Comparison of ENCODE assay signal across 9 mouse cellular contexts in the genomic region with DNA sequence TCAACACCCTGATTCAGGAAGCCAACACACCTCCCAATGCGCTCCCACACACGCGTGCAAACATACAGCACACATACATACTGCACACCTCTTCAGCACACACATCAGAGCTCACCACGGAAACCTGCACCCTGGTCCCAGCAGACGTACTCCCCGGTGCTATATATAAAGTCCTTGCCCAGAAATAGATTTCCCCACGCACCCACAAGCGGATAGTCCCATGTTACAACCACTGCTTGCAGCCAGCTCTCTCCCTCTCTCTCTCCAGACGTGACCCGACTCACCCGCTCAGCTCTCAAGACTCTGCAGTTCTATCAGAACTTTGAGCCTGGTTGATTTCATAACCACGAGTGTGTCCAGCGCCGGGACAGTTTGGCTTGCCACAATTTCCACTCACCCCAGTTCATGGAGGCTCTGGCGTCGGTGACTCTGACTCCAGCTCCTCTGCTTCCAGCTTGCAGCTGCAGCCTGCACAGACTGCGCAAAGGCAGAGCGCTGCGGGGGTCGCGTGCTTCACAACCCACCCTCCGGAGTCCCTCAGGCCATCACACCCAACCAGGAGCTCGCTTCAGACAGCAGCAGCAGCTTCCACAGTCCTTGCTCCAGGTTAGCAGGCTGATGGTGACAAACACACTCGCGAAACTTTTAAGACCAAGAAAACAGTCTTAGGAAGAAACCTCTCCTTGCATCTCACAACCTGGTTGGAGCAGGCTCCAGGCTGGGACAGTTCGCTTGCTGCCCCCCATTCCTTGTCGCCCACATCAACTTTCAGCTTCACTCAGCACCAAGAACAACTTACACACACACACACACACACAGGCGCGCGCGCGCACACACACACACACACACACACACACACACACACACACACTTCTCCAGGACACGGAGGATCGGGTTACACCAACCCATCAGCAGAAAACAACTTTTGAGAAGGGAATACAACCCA. TPM values are rescaled to one million over a fixed set of nuclear protein-coding genes. Genes with fewer than 3 reads are reported as not detected.
DNase-seq lines count a peak whose midpoint lies in the region; ATAC-seq and TF ChIP-seq lines count a peak whose summit lies in the region.
"Had no signal": no experiment of that assay in that cellular context is flagged by ENCODE, and none has a peak within 500 bp of the region (broad histone marks: within the 10 kb centered on the region; RNA-seq: fewer than 3 reads in every experiment).

No protein-coding gene starts in this region.

- WGBS in bone marrow, adult 2 months = 6% methylated on average over 34 of the region's 34 CpGs
- WGBS in embryonic facial prominence, embryonic 12.5 days = 6% methylated on average over 34 of the region's 34 CpGs
- WGBS in heart, adult 2 months = under 1% methylated on average over 34 of the region's 34 CpGs
- 7% methylated on average over 34 of the region's 34 CpGs for WGBS in limb, embryonic 10.5 days
- 9% methylated on average over 33 of the region's 34 CpGs for WGBS in midbrain, embryonic 11.5 days
- under 1% methylated on average over 34 of the region's 34 CpGs for WGBS in small intestine, adult 2 months

- no peaks in the 10 kb centered on the region for H3K4me1 ChIP-seq in bone marrow, adult 2 months (ENCODE audit: control insufficient read depth, insufficient read depth, low read length)
- 0 out of 2 replicates have a peak, but pooled peaks cover 2% of the 10 kb centered on the region for H3K4me1 ChIP-seq in embryonic facial prominence, embryonic 12.5 days
- peaks cover 2% of the 10 kb centered on the region for H3K4me1 ChIP-seq in heart, adult 2 months (ENCODE audit: control insufficient read depth, insufficient read depth, low read length)
- peaks cover 25% of the 10 kb centered on the region for H3K4me1 ChIP-seq in limb, embryonic 10.5 days
- peaks cover 4% of the 10 kb centered on the region; the same call in 1 of the 2 replicates for H3K4me1 ChIP-seq in midbrain, embryonic 11.5 days (ENCODE audit: control insufficient read depth, insufficient read depth, low read length)
- peaks cover 2% of the 10 kb centered on the region for H3K4me1 ChIP-seq in small intestine, adult 2 months (ENCODE audit: control insufficient read depth, insufficient read depth, insufficient read length, low read length)

- H3K27me3 ChIP-seq in embryonic facial prominence, embryonic 12.5 days = no peaks in the 10 kb centered on the region
- no peaks in the 10 kb centered on the region for H3K27me3 ChIP-seq in heart, adult 2 months (ENCODE audit: control insufficient read depth, insufficient read depth, low read length)
- H3K27me3 ChIP-seq in limb, embryonic 10.5 days (ENCODE audit: low read depth, poor library complexity, severe bottlenecking) = no peaks in the 10 kb centered on the region
- H3K27me3 ChIP-seq in midbrain, embryonic 11.5 days (ENCODE audit: control insufficient read depth, insufficient read depth, low read length) = no peaks in the 10 kb centered on the region
- no peaks in the 10 kb centered on the region for H3K27me3 ChIP-seq in small intestine, adult 2 months (ENCODE audit: control insufficient read depth, insufficient read depth, low read length)

- no peaks in the 10 kb centered on the region for H3K9me3 ChIP-seq in embryonic facial prominence, embryonic 12.5 days
- H3K9me3 ChIP-seq in limb, embryonic 10.5 days (replicated peaks) = no peaks in the 10 kb centered on the region
- no peaks in the 10 kb centered on the region for H3K9me3 ChIP-seq in midbrain, embryonic 11.5 days (ENCODE audit: control insufficient read depth, low read length)

- H3K4me2 ChIP-seq in embryonic facial prominence, embryonic 12.5 days (replicated peaks) = peak overlapping the region; percentile 76
- peak overlapping the region; percentile 68 for H3K4me2 ChIP-seq in midbrain, embryonic 11.5 days

- peak; percentile 58 for ATAC-seq in embryonic facial prominence, embryonic 12.5 days (ENCODE audit: insufficient number of reproducible peaks, insufficient read depth, low FRiP score, low TSS enrichment)
- ATAC-seq in midbrain, embryonic 11.5 days (ENCODE audit: low FRiP score) = peak; percentile 74

- peak overlapping the region; percentile 62 for H3K9ac ChIP-seq in embryonic facial prominence, embryonic 12.5 days
- peak overlapping the region; percentile 77 for H3K9ac ChIP-seq in heart, adult 2 months (ENCODE audit: low read depth, low read length)
- H3K9ac ChIP-seq in midbrain, embryonic 11.5 days (ENCODE audit: low read length) = peak overlapping the region; percentile 49; the same call in 1 of the 2 replicates

- H3K27ac ChIP-seq in bone marrow, adult 2 months (ENCODE audit: control insufficient read depth, insufficient read depth, low read depth, low read length, poor library complexity) = no peak overlapping the region
- H3K27ac ChIP-seq in embryonic facial prominence, embryonic 12.5 days = peak overlapping the region; percentile 75
- peak overlapping the region; percentile 98 for H3K27ac ChIP-seq in heart, adult 2 months
- H3K27ac ChIP-seq in limb, embryonic 10.5 days = peak overlapping the region; percentile 85
- no peak overlapping the region for H3K27ac ChIP-seq in midbrain, embryonic 11.5 days (ENCODE audit: low read depth, low read length)
- H3K27ac ChIP-seq in small intestine, adult 2 months (ENCODE audit: insufficient read depth, low read depth, low read length) = peak overlapping the region; percentile 68

- no peak for TF ChIP-seq CTCF in bone marrow, adult 2 months (IDR thresholded peaks at IDR 0.05; ENCODE audit: control insufficient read depth, insufficient read depth, low read length)
- TF ChIP-seq CTCF in heart, adult 2 months (IDR thresholded peaks at IDR 0.05) = no peak
- TF ChIP-seq CTCF in small intestine, adult 2 months (IDR thresholded peaks at IDR 0.05; ENCODE audit: extremely low read depth, insufficient read length, insufficient replicate concordance, low read depth, low read length) = no peak

- H3K4me3 ChIP-seq in bone marrow, adult 2 months (replicated peaks; ENCODE audit: control insufficient read depth, low read depth, low read length) = peak overlapping the region; percentile 14
- H3K4me3 ChIP-seq in embryonic facial prominence, embryonic 12.5 days = peak overlapping the region; percentile 70
- H3K4me3 ChIP-seq in heart, adult 2 months = peak overlapping the region; percentile 97
- peak overlapping the region; percentile 73 for H3K4me3 ChIP-seq in limb, embryonic 10.5 days
- peak overlapping the region; percentile 56 for H3K4me3 ChIP-seq in midbrain, embryonic 11.5 days (ENCODE audit: low read depth, low read length)
- H3K4me3 ChIP-seq in small intestine, adult 2 months (ENCODE audit: low read depth, low read length) = peak overlapping the region; percentile 73

- intact Hi-C loops in heart, adult 2 months (cut with DNase I) = loop anchor here (2.0 to 5.0 kb wide), 6 partner anchors 75 to 375 kb away; no protein-coding TSS in a partner anchor

- DNase-seq in heart, adult 2 months = peak; percentile 78 to 79
- DNase-seq in kidney, adult 18-20 months = peak; percentile 74
- peak; percentile 78 for DNase-seq in limb, embryonic 10.5 days (ENCODE audit: low spot score)
- DNase-seq in midbrain, embryonic 11.5 days (ENCODE audit: low spot score, missing footprints) = peak; percentile 94
- DNase-seq in MN1 (ENCODE audit: low spot score) = no peak

- no peaks in the 10 kb centered on the region for H3K36me3 ChIP-seq in embryonic facial prominence, embryonic 12.5 days
- peaks cover 21% of the 10 kb centered on the region for H3K36me3 ChIP-seq in heart, adult 2 months (ENCODE audit: control insufficient read depth, insufficient read depth, low read length)
- H3K36me3 ChIP-seq in limb, embryonic 10.5 days = no peaks in the 10 kb centered on the region
- no peaks in the 10 kb centered on the region for H3K36me3 ChIP-seq in midbrain, embryonic 11.5 days (ENCODE audit: control insufficient read depth, insufficient read depth, low read length)
- no peaks in the 10 kb centered on the region for H3K36me3 ChIP-seq in small intestine, adult 2 months (ENCODE audit: control insufficient read depth, insufficient read depth, low read length)

- no peak for TF ChIP-seq EP300 in heart, adult 2 months (IDR thresholded peaks at IDR 0.05; ENCODE audit: insufficient read depth, low read depth, low read length)

- no peaks in the 10 kb centered on the region for H3K79me2 ChIP-seq in heart, adult 2 months (replicated peaks; ENCODE audit: control insufficient read depth, insufficient read depth, low read length)

- TF ChIP-seq POLR2A in bone marrow, adult 2 months (IDR thresholded peaks at IDR 0.05; ENCODE audit: borderline replicate concordance, control insufficient read depth, low read depth, low read length) = no peak
- TF ChIP-seq POLR2A in heart, adult 2 months (IDR thresholded peaks at IDR 0.05; ENCODE audit: insufficient read depth, low read depth, low read length) = no peak; the same call in 1 of the 2 replicates
- TF ChIP-seq POLR2A in small intestine, adult 2 months (IDR thresholded peaks at IDR 0.05; ENCODE audit: low read depth, low read length) = no peak

RNA-seq across cellular contexts. Expression of gene Ghr, which starts 1.2 kb away (rescaled TPM):
- polyA plus RNA-seq in bone marrow, adult 2 months (2011; ENCODE audit: insufficient read depth, insufficient read length, low replicate concordance, missing spikeins) = 4.3 and 10.0 TPM in 2 replicates
- polyA plus RNA-seq in embryonic facial prominence, embryonic 12.5 days (2016; fragmentation: Nextera tagmentation; extraction: Ambion mirVana) = 43.8 and 44.6 TPM in 2 replicates
- 100 to 1,000 TPM; 160 to 161 TPM for total RNA-seq in heart, adult 2 months (2021)
- 46.1 and 96.0 TPM in 2 replicates for polyA plus RNA-seq in heart, adult 2 months (2012; rRNA removed)
- 12.9 and 18.1 TPM in 2 replicates for polyA plus RNA-seq in limb, embryonic 10.5 days (2016; fragmentation: Nextera tagmentation; extraction: Ambion mirVana)
- 13.6 and 14.6 TPM in 2 replicates for polyA plus RNA-seq in midbrain, embryonic 11.5 days (2014; fragmentation: Nextera tagmentation; extraction: Ambion mirVana)
- 2.7 and 3.8 TPM in 2 replicates for polyA plus RNA-seq in small intestine, adult 2 months (2012; rRNA removed)
- total RNA-seq: neutrophil, adult 5-6 weeks had no signal

Comparison
In these comparisons a context has a peak if more than half of its experiments do, and no peak if none do; other contexts are left out.
1. H3K27ac ChIP-seq: peak in embryonic facial prominence, embryonic 12.5 days (single experiment), heart, adult 2 months (single experiment), limb, embryonic 10.5 days (single experiment) and small intestine, adult 2 months (single experiment); none in bone marrow, adult 2 months (single experiment) and midbrain, embryonic 11.5 days (single experiment).
2. H3K4me3 ChIP-seq: peak in every context shown above with its lines; median percentile 97 in heart, adult 2 months; 73 in limb, embryonic 10.5 days; 73 in small intestine, adult 2 months; 70 in embryonic facial prominence, embryonic 12.5 days; 56 in midbrain, embryonic 11.5 days; 14 in bone marrow, adult 2 months.
3. Peak in every context shown above with its lines, with median percentiles within 50 percentile points of each other: H3K9ac ChIP-seq.